Mouse (Mus musculus): ENCODE results near the gene Upf3a. TPM values are rescaled to one million over a fixed set of nuclear protein-coding genes. Genes with fewer than 3 reads are reported as not detected.
"Not testable (repeated sequence)": the region's sequence is repeated elsewhere in the genome, so short reads cannot be mapped to it uniquely, and the experiment has no call there.

The Upf3a gene
- total RNA-seq (2015): 16.8 and 21.0 TPM in 2 replicates
- 32.2 and 36.6 TPM in 2 replicates for total RNA-seq (2017)

DNA sequence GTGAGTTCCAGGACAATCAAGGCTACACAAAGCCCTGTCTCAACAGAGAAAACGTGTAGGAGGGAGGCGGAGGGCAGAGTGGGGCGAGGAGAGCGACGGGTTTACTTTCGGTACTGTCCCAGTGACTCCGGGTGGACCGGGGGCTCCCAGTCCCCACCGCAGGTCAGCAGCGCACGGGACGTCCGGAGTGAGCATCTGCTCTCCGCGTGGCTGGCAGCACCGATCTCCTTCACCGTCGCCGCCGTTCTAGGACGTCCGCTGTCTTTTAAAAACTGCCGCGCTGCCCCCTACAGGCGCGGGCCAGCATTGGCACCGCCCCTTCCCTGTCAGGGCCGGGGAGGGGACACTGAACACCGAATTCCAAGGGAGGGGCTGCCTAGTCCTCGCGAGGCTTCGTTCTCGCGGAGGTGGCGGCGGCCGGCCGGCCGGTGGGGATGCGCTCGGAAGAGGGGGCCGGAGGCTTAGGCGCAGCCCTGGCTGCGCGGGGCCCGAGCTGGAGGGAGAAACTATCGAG is at the start of gene Upf3a:
Gene Upf3a (plus strand): TSS at position 366 of the 514 bp plus-strand sequence.
- ATAC-seq (ENCODE audit: poor library complexity, severe bottlenecking): peak; percentile 93

DNA sequence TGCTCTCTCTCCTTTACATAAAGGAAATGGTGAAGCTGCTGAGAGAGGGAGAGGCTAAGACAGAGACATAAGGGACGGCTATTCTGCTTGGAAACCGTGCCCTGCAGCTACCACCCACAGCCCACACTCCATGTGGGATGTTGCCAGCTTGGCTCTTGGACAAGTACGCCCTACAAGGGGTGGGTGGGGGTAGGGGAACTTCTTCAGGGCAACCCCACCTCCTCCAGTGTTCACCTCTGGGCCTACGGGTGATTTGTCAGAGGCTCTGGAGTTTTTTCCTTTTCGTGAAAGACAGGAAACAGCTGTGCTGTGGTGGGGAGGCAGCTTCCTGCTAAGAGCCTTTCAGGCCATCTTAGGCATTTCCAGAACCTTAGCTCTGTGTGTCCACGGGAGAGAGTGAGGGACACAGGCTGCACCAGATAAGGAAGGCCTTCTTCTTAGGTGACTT is 45.1 kb upstream of the Upf3a start:
- no peak for ATAC-seq (ENCODE audit: poor library complexity, severe bottlenecking)

DNA sequence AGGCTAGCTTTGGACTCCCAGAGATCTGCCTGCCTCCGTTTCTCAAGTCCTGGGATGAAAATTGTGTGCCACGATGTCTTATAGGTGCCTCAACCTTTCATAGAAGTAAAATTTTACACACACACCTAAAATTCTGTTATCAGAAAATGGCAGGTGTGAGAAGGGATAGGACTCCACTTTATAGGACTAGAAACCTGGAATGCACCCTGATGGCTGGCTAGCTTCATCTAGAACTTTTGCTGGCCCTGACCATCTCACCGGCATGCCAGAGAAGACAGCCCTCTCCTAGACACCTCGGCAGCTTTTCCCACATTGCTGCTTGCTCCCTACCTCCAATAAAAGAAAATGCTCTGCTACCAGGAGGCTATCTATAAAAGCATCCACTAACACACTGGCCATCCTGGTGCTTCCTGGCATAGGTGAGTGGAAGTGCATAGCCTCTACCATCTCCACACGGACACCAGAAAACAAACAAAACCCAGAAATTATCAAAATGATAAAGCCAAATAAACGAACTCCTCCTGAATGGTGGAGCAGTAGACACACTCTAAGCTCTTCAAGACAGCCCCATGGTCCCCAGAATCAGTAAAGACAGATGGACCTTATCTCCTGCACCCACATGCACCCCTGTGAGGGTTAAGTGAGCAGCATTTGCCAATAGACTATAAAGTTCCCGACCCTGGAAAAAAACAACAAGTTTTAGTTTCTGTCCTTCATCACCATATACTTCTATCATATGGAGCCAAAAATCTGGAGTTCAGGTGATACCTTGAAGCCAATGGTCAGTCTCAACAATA is 44.4 kb upstream of the Upf3a start:
- peak; percentile 30; the same call in 1 of the 2 replicates for ATAC-seq (ENCODE audit: poor library complexity, severe bottlenecking)

DNA sequence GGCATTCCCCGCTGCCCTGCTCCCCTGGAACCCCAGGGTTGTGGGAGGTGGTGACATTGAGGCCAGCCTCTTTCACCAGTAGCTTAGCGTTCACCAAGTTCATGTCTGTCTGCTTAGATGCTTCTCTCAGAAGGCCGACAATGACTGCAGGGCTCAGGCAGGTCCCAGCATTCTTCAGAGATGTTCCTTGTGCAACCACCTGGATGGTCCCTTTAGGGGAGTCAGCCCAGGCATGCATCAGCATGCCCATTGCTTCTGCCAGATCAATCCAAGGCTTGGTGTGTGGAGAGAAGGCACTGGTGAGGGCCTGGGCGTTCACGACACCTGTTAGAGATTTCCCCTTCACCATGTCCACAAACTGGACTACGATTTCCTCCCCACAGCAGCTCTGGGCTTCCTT is 39.2 kb upstream of the Upf3a start:
- not testable (repeated sequence) for ATAC-seq (ENCODE audit: poor library complexity, severe bottlenecking)

DNA sequence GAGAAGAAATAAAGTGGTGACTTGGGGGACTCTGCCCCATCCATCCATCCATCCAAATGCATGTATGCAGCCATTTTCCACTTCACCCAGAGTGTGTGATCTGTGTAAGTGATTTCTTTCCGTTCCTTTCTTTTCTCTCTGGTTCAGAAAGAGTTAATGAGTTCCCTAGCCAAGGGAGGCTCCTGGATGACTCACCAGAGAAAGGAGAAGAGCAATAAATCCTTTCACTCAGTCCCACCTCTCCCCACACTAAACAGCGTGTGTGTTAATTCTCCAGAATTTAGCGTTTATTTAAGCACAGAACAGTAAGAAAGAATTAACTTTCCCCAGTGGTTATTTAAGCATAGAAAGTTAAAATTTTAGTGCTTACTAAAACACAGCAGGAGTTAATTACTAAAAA is 37.8 kb upstream of the Upf3a start:
- ATAC-seq (ENCODE audit: poor library complexity, severe bottlenecking): no peak

DNA sequence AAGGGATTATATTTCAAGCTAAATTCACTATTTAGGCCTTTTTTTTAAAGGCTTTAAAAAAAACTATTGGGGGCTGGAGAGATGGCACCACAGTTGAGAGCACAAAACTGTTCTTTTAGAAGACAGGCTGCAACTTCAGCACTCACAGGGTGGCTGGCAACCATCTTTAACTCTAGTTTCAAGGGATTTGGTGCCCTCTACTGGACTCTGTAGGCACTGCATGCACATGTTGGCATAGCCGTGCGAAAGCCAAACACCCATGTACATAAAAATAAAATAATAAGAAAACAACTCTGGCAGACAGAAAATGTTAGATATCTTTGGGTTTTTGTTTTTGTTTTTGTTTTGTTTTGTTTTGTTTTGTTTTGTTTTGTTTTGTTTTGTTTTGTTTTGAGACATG is 31.7 kb upstream of the Upf3a start:
- ATAC-seq (ENCODE audit: poor library complexity, severe bottlenecking): peak; percentile 57

DNA sequence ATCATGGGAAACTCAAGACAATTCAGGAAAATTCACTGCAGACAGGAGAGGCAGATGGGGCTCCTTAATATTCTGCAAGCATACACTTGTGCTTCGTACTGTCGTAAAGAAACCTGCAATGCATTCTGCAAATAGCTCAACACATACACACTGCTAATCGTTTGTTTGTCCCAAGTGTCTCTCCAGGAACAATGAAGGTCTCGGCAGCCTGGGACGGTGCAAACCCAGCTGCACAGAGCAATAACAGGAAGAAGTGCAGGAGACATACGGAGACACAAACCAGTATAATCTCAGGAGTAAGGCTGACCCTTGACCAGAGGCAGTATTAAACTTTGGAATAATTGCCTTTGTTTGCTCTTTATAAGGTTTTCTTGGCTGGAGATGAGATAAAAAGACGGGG is 28.9 kb upstream of the Upf3a start:
- ATAC-seq (ENCODE audit: poor library complexity, severe bottlenecking): no peak

DNA sequence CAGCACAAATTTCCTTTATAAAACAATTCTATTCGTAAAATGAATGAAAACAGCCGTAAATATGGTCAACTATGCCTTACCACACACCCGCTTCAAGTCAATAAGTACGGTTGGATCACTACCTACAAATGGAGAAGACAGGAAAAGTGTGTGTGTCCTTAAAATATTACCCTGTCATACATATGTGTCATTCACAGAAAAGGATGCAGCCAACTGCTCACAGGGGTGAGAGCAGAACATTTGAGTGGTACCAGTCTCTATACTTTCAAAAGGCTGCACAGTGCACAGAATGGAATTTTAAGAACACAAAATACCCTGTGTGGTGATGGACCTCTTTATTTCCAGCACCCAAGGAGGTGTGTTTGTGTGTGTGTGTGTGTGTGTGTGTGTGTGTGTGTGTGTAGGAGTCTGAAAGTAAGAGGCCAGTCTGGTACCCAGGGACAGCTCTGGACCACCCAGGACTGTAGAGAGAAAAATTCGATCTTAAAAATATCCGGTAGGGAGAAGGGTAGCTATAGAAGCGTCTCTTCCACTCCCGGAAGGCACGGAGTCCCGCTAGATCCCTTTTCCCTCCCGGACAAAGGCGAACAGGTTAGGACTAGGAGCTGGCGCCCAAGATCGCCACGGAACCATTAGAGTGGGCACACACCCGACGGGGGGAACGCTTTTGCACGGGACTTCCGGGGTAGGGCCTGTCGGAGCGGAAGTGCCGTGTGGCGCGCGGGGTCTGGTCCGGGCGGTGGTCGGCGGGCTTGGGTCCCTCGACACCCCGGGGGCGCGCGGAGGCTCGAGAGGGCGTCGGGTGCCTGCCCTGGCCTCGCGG is 28.2 kb upstream of the Upf3a start, which contains the start of gene Cdc16:
Gene Cdc16 (plus strand): TSS at position 695 of the 823 bp plus-strand sequence.
- peak; percentile 95 for ATAC-seq (ENCODE audit: poor library complexity, severe bottlenecking)

DNA sequence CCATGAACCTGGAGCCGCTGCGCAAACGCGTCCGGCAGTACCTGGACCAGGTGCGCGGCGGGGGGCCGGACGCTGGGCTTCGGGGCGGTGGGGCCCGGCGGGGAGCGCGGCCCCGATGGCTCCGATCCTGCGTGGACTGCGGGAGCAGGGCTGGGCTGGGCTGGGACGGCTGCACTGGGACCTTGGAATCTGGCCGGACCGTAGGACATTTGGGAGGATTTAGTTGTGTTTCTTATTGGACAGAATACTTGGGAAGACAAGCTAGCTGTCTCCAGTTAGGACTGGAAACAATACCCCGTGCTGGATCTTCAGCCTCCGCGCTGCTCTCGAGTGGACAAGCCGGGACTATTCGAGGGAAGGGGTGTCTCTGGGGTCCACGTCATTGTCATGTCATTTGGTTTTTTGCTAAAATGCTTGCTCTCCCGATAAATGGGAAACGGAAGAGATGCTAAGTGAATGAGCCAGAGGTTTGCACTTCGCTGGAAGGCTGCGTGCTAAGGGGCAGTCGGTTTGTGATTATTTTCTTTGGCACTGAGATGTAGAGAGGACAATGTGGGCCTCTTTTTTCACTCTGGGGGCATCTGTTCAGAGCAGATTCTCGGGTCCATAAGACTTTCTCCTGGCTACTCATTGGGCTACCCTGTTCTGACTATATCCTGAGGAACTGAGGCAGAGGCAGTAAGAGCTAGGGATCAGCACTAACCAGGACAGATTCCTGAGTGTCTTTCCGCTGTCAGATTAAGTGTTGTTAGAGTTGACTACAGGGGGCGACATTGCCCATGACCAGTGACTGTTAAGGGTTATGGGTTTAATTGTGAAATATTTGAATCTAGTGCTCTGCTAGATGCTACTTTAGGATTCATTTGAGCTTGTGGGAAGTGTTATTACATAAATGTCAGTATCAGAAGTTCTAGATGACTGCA is 27.3 kb upstream of the Upf3a start:
- ATAC-seq (ENCODE audit: poor library complexity, severe bottlenecking): peak; percentile 68

DNA sequence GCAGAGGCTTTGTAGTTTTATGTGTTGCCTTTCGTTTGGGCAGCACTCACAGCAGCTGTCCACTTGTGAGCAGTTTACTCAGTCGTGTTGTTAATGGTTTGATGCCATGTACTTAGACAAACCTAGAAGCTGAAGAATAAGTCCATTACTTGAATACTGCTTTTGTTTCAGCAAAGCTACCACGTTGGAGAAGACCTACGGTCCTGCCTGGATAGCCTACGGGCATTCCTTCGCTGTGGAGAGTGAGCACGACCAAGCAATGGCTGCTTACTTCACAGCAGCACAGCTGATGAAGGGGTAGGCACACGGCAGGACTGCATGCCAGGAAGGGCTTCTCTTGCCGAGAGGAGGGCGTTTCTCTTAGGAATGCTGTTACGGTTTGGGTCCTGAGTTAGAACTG is 16.2 kb upstream of the Upf3a start:
- ATAC-seq (ENCODE audit: poor library complexity, severe bottlenecking): no peak

DNA sequence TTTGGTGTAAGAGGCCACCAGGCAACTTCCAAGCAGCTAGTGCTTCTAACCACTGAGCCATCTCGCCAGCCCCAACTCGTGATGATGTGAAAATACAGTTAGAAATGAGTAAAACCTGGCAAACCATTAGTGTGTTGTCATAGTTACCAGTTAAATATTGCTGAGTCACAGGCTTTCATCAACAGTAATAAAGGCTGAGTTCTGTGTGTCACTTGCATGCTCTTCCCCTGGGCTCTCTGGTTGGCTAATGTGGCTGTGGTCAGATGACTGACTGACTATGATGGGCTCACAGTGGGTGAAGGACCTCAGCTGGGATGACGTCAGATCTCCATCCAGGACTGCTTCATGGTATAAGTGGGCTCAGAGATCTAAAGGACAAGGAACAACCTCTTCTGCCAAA is 4.9 kb upstream of the Upf3a start:
- no peak for ATAC-seq (ENCODE audit: poor library complexity, severe bottlenecking)

DNA sequence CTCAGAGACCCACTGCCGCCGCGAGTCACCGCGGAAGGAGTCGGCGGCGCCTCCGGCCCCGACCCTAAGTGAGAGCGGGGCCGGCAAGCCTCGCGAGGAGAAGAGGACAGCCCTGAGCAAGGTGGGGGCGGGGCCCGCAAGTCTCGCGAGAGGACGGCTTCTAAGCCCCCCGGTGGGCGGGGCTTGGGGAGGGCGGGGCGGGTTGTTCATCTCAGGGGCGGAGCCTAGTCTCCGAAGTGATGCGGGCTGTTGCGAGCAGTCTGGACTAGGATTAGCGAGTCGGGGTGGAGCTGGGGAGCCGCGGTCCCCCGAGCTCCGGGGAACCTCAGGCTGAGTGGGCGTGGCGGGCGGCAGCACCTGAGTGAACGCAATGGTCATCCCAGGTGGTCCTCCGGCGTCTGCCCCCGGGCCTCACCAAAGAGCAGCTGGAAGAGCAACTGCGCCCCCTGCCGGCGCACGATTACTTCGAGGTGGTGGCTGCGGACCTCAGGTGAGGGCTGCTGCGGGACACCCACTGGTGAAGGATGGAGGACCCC is 417 bp downstream of the Upf3a start:
- ATAC-seq (ENCODE audit: poor library complexity, severe bottlenecking): peak; percentile 81

DNA sequence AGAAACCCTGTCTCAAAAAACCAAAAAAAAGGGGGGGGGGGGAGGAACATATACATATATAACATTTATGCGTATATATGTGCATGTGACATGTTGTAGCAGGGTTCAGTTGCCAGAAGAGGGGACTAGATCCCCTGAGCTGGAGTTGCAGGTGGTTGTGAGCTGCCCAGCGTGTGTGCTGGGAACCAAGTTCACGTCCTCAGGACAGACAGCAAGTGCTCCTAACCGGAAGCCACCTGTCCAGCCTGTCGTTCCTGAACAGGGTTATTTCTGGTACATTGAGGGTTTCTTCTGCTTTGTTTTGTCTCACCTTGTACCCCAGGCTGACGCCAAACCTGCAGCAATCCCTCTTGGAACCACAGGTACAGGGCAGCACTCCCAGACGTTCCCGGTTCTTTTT is 4.2 kb downstream of the Upf3a start:
- ATAC-seq (ENCODE audit: poor library complexity, severe bottlenecking): no peak

DNA sequence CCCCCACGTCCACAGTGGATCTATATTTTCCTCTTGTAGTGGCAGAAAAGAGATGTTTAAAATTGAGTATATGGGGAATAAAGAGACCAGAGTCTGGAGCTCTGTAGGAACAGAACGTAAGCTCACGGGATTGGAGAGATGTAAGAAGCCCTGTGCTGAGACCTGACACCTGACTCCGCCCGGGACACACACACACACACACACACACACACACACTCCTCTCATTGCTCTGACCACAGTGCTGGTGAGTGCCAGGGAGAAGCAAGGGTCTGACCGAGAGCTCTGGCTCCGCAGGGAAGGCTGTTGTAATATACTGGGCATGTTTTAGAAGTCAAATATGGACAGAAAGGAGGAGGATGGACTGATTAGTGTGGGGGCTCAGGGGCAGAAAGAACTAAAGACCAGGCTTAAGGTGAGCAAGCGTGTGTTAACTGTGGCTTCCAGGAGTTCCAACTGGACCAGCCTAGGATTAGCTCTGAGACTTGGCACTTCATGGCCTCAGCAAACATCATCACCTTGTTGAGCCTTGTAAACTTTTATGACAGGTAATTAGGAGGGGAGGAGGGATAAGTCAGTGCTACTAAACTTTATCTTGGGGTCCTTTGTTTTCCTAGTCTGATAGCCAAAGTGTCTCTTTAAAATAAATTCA is 7.8 kb downstream of the Upf3a start:
- ATAC-seq (ENCODE audit: poor library complexity, severe bottlenecking): no peak

DNA sequence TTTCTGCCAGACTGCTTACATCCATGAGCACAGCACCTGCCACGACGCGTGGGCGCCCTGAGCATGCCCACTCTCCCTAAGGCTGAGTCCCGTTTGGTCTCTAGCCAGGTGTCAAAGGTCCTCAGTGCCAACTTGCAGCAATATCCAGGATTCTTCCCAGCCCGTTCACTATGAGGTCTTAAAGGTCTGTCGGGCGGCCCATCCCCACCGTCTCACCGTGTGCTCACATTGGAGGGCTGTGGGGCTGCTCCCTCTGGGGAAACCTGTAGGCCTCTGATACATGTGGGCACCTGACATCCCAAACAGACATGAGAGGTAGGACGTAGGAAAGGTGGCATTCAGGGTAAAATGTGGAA is 8.3 kb downstream of the Upf3a start:
- ATAC-seq (ENCODE audit: poor library complexity, severe bottlenecking): no peak

DNA sequence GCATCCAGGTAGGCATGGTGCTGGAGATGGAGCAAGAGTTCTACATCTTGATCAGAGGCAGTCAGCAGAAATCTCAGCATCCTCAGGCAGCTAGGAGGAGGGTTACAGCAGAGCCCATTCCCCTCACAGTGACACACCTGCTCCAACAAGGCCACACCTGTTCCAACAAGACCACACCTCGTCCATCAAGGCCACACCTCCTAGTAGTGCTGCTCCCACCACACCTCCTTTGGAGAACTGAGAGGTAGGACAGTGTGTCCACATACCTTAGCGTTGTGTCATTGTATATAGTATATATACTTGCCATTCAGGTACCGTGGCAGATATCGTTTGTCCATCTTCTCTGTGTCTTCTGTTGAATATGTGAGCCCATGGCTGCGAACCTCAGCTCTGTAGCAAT is 12.3 kb downstream of the Upf3a start:
- ATAC-seq (ENCODE audit: poor library complexity, severe bottlenecking): no peak

DNA sequence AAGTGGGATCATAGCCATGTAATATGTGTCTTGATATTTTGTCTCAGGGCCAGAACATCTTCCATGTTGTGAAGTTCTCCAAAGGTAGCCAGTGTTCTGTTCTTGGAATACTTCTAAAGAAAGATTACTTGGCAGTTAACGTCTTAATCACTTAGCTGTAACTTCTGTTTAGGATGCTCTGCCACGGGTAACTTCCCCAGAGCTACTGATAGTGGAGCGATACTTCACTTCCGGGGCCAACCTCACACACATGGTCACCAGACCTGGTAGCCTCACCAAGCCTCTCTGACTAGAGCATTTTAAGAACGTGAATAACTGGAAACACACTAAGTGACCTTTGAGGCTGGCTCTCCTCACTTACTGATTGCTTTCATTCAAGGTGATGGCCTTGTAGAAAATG is 14.2 kb downstream of the Upf3a start:
- ATAC-seq (ENCODE audit: poor library complexity, severe bottlenecking): no peak

DNA sequence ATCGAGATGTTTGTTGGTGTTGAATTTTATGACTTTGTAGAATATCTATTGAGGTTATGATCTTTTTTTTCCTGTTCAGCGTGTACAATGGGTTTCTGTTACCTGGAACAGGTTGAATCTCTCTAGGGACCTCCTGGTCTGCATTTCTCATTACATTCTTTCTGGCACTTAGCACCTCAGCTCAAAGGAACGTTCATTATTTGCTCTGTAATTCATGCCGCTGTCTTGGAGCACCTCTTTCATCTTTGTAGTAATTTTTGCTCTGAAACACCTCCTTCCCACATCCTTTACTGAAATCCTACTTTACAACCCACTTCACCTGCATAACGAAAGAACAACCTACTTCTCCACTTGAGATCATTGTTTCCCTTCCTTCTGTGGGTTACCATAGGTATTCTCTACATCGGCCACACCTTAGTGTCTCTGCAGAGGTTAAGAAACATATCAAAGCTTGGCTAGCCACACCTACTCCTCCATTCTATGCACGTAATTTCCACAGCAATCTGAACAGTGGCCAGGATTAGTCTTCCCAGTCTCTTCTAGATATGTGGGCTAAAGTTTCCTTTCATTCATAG is 43.3 kb downstream of the Upf3a start:
- ATAC-seq (ENCODE audit: poor library complexity, severe bottlenecking): no peak

DNA sequence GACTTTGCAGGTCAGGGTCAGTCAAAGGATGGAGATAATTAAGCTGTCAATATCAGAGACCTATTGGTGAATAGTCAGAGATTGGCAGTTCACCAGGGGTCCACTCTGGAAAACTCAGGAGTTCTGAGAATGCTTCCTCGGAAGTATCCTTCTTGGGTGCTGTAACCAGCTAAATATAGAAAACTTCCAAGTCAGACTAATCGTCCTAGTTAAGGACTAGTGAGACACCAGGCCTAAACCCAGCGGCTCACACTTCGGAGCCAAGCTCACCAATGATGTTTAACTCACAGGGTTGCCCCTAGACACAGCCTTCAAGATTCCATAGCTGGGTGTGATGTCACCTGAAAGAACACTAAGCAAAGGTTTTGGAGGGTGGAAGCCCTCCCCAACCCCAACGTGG is 52.9 kb downstream of the Upf3a start, which contains the start of gene AF366264:
Gene AF366264 (minus strand): TSS at position 101 of the 400 bp plus-strand sequence.
- ATAC-seq (ENCODE audit: poor library complexity, severe bottlenecking): not testable (repeated sequence)
